Comparison of ENCODE assay signal across 8 mouse cellular contexts in genomic region chr8:85700751-85701351, GRCm38 (mm10). TPM values are rescaled to one million over a fixed set of nuclear protein-coding genes. Genes with fewer than 3 reads are reported as not detected.
DNase-seq lines count a peak whose midpoint lies in the region; ATAC-seq and TF ChIP-seq lines count a peak whose summit lies in the region.

Gene Neto2 (minus strand): TSS chr8:85700924.

- H3K27me3 ChIP-seq in megakaryocyte, embryonic 14.5 days (replicated peaks) = peaks cover 24% of the 10 kb centered on the region

- intact Hi-C loops in gastrocnemius, adult 2 months (cut with DNase I) = loop anchor here (2.0 kb wide), 1 partner anchor 140 kb away; the partner anchor contains the start of genes Itfg1 and Phkb

- ATAC-seq in common myeloid progenitor, adult 5-6 weeks (replicated peaks; ENCODE audit: low read depth, poor library complexity, severe bottlenecking) = peak; percentile 48

- H3K36me3 ChIP-seq in megakaryocyte, embryonic 14.5 days (replicated peaks; ENCODE audit: low read length) = no peaks in the 10 kb centered on the region

- TF ChIP-seq CTCF in gastrocnemius, adult 2 months (IDR thresholded peaks at IDR 0.05) = no peak

- peak within 1 kb of the TSS; percentile 28; the same call in 1 of the 2 replicates for H3K27ac ChIP-seq in gastrocnemius, adult 2 months

- H3K9me3 ChIP-seq in megakaryocyte, embryonic 14.5 days = no peaks in the 10 kb centered on the region

- peak within 1 kb of the TSS; percentile 80 for H3K4me3 ChIP-seq in gastrocnemius, adult 2 months
- peak within 1 kb of the TSS; percentile 90 for H3K4me3 ChIP-seq in megakaryocyte, embryonic 14.5 days (replicated peaks)

- peaks cover 22% of the 10 kb centered on the region for H3K4me1 ChIP-seq in megakaryocyte, embryonic 14.5 days

- peak; percentile 77 for DNase-seq in ZHBTc4 (ENCODE audit: low read depth, low spot score)
- DNase-seq in gastrocnemius, adult 2 months = peak; percentile 80
- DNase-seq in induced T-regulatory cell, adult 2 months (ENCODE audit: low read depth) = peak; percentile 82
- DNase-seq in left cerebral cortex, adult 9 months (ENCODE audit: low spot score in 2 of 2) = peak; percentile 15 to 62
- peak; percentile 89 for DNase-seq in right cerebral cortex, postnatal 10 days (ENCODE audit: low spot score in 2 of 2)
- DNase-seq in urinary bladder, postnatal 14 days (ENCODE audit: low spot score) = peak; percentile 64

RNA-seq across cellular contexts. Expression of gene Neto2, which starts in this region (rescaled TPM):
- 6.9 and 10.3 TPM in 2 replicates for total RNA-seq in common myeloid progenitor, adult 5-6 weeks (2017)
- 1 to 10 TPM in 1 of 2 experiments, under 1 TPM in 1; 0.86 to 3.8 TPM for total RNA-seq in gastrocnemius, adult 2 months (2021)
- 0.09 TPM in 1 of 2 replicates, not detected in the other for polyA plus RNA-seq in megakaryocyte, embryonic 14.5 days (2012; ENCODE audit: insufficient read depth, low replicate concordance)

Comparison
In these comparisons a context has a peak if more than half of its experiments do, and no peak if none do; other contexts are left out.
1. Peak in every context shown above with its lines: DNase-seq, ATAC-seq, H3K4me3 ChIP-seq and H3K27ac ChIP-seq.
2. DNase-seq: peak in every context shown above with its lines; median percentile 89 in right cerebral cortex, postnatal 10 days; 82 in induced T-regulatory cell, adult 2 months; 80 in gastrocnemius, adult 2 months; 77 in ZHBTc4; 64 in urinary bladder, postnatal 14 days; 38 in left cerebral cortex, adult 9 months.